Mouse (Mus musculus): ENCODE data around the gene Gm21985. TPM values are rescaled to one million over a fixed set of nuclear protein-coding genes. Genes with fewer than 3 reads are reported as not detected.
"Not testable (repeated sequence)": the region's sequence is repeated elsewhere in the genome, so short reads cannot be mapped to it uniquely, and the experiment has no call there.

Gene Gm21985
- polyA plus RNA-seq, 1 experiment from 2014 or later = not detected

DNA sequence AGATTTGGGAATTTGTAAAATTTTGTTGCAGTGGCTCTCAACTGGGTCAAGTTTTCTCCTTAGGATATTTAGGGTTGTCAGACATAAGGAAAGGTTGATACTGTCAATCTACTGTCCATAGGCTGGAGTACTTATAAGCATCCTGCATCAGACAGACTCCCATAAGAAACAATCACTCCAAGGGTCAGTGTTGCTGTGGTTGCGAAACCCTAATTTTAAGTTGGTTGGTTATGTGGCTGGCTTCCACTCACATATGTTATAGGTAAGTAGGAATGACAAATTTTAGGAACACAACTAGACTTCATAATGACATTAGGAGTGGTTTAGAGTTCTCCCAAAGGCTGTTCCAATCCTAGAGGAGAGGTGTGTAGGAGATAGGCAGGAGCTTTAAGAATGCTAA, 115.1 kb downstream of the Gm21985 start:
- no peak for ATAC-seq (ENCODE audit: low FRiP score)
- H3K4me1 ChIP-seq (replicated peaks) = peaks cover 14% of the 10 kb centered on the region
- H3K27me3 ChIP-seq = 0 out of 2 replicates have a peak, but pooled peaks cover 1% of the 10 kb centered on the region
- no peaks in the 10 kb centered on the region for H3K9me3 ChIP-seq
- no peak overlapping the region for H3K4me3 ChIP-seq
- 98% methylated on average over 1 of the region's 1 CpGs for WGBS
- no peak overlapping the region for H3K27ac ChIP-seq
- H3K36me3 ChIP-seq = no peaks in the 10 kb centered on the region
- H3K9ac ChIP-seq = no peak overlapping the region
- H3K4me2 ChIP-seq = no peak overlapping the region

DNA sequence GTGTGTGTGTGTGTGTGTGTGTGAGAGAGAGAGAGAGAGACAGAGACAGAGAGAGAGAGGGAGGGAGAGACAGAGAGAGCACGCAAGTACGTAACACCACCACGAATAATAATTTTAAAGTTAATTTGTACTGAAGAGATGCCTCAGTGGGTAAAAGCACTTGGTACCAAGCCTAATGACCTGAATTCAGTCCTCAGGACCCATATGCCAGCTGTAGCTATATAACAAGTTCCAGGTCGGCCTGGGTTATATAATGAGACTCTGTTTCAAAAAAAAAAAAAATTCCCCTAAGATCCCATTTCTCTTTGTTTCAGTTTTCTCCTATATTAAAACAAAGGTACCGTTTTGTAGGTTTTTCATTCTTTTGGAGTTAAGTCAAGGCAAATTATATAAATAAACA, 124.7 kb downstream of the Gm21985 start:
- Histone ChIP-seq H3K4me1 (replicated peaks) (no peaks in the 10 kb centered on the region; the same call in 1 of the 2 replicates), H3K27ac (no peak overlapping the region), H3K4me3 (no peak overlapping the region), H3K27me3 (no peaks in the 10 kb centered on the region), H3K9me3 (no peaks in the 10 kb centered on the region), H3K9ac (no peak overlapping the region), H3K36me3 (no peaks in the 10 kb centered on the region), H3K4me2 (no peak overlapping the region)
- ATAC-seq (ENCODE audit: low FRiP score) = no peak
- WGBS = 96% methylated on average over 5 of the region's 5 CpGs

DNA sequence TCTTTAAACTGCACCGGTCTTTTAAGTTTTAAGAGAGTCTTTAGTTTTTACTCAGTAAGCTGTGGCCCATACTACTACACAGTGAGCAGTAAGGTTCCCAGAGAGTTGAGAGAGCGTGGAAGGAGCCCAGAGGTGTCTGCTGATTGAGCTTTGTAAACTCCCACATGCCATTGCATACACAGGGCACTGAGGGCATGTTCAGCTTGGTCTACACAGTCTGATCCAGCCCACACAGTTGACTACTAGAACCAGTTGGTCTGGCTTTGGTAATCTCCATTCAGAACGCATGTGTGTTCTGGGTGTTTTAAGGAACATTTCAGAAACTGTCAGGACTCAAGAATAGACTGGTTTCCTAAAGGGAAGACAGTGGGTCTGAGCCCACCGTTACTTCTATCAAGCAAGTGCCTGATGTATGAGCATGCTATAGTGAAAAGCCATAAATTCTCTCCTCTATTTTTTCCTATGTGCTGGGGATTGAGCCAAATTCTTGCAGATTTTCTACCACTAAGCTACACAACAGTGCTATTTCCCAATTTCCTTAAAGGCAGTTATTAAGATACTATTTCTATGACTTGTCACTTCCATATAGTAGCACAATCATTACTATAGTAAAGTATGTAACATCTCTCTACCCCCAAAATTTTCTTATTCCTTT, 125.4 kb downstream of the Gm21985 start:
- ATAC-seq (ENCODE audit: low FRiP score) = no peak
- Histone ChIP-seq H3K4me1 (replicated peaks) (no peaks in the 10 kb centered on the region; the same call in 1 of the 2 replicates), H3K4me3 (no peak overlapping the region), H3K4me2 (no peak overlapping the region), H3K9me3 (no peaks in the 10 kb centered on the region), H3K36me3 (no peaks in the 10 kb centered on the region), H3K9ac (no peak overlapping the region), H3K27me3 (no peaks in the 10 kb centered on the region), H3K27ac (no peak overlapping the region)
- 90% methylated on average over 4 of the region's 4 CpGs for WGBS

DNA sequence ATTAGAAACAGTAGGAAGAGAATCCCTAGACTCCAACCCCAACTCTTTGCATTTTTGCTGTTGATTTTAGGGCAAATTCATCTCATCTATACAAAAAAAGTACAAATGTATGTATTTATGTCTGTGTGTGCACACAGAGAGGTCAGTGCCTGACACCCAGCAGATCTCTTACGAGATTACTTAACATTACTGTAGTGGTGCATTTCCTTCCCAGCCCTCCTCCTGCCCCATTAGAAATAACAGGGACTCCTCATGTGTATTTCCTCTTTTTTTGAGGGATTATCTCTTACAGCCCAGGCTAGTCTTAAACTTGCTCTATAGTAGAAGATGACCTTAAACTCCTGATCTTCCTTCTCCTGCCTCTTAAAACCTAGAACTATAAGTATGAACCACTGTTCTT, 126.6 kb downstream of the Gm21985 start:
- 94% methylated on average over 1 of the region's 1 CpGs for WGBS
- ATAC-seq (ENCODE audit: low FRiP score) = no peak
- no peaks in the 10 kb centered on the region for H3K9me3 ChIP-seq
- no peak overlapping the region for H3K4me2 ChIP-seq
- H3K4me3 ChIP-seq = no peak overlapping the region
- no peak overlapping the region for H3K27ac ChIP-seq
- no peaks in the 10 kb centered on the region; the same call in 1 of the 2 replicates for H3K4me1 ChIP-seq (replicated peaks)
- no peaks in the 10 kb centered on the region for H3K27me3 ChIP-seq
- H3K9ac ChIP-seq = no peak overlapping the region
- no peaks in the 10 kb centered on the region for H3K36me3 ChIP-seq

DNA sequence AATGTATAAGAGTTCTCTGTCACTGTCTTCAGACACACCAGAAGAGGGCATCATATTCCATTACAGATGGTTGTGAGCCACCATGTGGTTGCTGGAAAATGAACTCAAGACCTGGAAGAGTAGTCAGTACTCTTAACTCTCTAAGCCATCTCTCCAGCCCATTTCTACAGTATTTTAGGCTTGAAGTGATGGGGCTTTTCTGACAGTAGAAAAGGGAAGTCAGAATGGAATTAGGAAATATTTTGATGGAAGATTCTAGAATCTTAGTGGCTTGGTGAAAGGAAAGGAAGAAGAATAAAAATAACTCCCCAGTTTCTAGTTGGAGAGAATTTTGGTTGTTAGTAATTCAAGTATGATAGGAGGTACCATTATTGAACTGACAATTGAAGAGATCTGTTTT, 127.8 kb downstream of the Gm21985 start:
- Histone ChIP-seq H3K4me2 (no peak overlapping the region), H3K27me3 (no peaks in the 10 kb centered on the region), H3K9me3 (no peaks in the 10 kb centered on the region), H3K9ac (no peak overlapping the region), H3K27ac (no peak overlapping the region), H3K4me3 (no peak overlapping the region), H3K4me1 (replicated peaks) (no peaks in the 10 kb centered on the region; the same call in 1 of the 2 replicates), H3K36me3 (no peaks in the 10 kb centered on the region)
- ATAC-seq (ENCODE audit: low FRiP score) = no peak

DNA sequence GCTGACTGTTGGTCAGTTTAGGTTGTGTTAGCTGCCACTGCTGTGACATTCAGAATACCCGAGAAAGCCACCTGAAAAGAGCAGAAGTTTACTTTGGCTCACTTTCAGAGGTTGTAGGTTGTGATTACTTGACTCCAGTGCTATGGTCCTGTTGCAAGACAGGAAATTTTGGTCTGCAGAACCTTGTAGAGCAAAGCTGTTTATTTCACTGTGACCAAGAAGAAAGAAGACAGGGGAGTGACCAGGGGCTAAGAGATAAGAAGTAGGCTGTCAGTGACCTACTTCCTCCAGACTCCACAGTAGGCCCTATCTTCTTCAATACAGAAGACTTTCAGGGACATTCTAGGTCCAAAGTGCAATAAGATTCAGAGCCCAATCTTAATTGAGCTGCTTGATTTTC, 130.5 kb downstream of the Gm21985 start:
- Histone ChIP-seq H3K27me3 (no peaks in the 10 kb centered on the region), H3K27ac (no peak overlapping the region), H3K9me3 (no peaks in the 10 kb centered on the region), H3K4me1 (replicated peaks) (no peaks in the 10 kb centered on the region), H3K4me2 (no peak overlapping the region), H3K4me3 (no peak overlapping the region), H3K9ac (no peak overlapping the region), H3K36me3 (no peaks in the 10 kb centered on the region)
- WGBS = 79% methylated on average over 1 of the region's 1 CpGs
- ATAC-seq (ENCODE audit: low FRiP score) = no peak

DNA sequence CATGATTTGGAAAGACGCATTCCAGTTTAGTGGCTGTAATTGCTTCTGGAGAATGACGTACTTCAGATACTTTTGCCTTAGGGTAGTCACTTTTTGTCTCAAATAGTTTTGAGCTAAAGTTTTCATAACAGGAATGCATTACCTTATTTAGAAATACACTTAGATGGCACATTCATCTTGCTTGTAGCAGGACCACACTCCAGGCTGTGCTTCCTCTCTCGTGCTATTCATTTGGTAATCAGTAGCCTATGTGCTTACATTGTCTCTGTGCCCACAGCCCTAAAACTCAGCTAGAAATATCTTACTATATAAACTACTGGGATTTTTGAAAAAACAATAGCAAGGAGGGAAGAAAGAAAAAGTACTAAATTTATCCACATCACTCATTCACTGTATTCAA, 140.9 kb downstream of the Gm21985 start:
- Histone ChIP-seq H3K4me1 (replicated peaks) (no peaks in the 10 kb centered on the region), H3K27me3 (no peaks in the 10 kb centered on the region), H3K36me3 (peaks cover 28% of the 10 kb centered on the region), H3K9ac (no peak overlapping the region), H3K4me3 (no peak overlapping the region), H3K4me2 (no peak overlapping the region), H3K9me3 (no peaks in the 10 kb centered on the region), H3K27ac (no peak overlapping the region)
- ATAC-seq (ENCODE audit: low FRiP score) = no peak
- WGBS = 92% methylated on average over 3 of the region's 3 CpGs

DNA sequence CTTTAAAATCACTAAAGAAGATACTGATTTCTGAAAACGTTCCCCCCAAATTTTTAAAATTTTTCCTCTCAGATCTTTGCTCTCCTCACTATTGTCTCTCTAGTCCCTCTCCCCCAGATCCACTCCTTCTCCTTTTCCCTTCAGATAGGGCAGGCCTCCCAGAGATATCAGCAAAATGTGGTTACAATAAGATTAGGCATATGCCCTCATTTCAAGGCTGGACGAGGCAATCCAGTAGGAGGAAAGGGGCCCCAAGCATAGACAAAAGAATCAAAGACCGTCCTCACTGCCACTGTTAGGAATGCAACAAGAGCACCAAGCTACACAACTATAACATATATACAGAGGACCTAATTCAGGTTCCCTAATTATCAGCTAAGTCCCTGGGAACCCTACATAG, 159.2 kb downstream of the Gm21985 start:
- Histone ChIP-seq H3K36me3 (no peaks in the 10 kb centered on the region), H3K4me2 (no peak overlapping the region), H3K9me3 (no peaks in the 10 kb centered on the region), H3K9ac (no peak overlapping the region), H3K27me3 (no peaks in the 10 kb centered on the region), H3K4me1 (replicated peaks) (no peaks in the 10 kb centered on the region), H3K27ac (no peak overlapping the region), H3K4me3 (no peak overlapping the region)
- no peak for ATAC-seq (ENCODE audit: low FRiP score)
- 80% methylated on average over 3 of the region's 3 CpGs for WGBS

DNA sequence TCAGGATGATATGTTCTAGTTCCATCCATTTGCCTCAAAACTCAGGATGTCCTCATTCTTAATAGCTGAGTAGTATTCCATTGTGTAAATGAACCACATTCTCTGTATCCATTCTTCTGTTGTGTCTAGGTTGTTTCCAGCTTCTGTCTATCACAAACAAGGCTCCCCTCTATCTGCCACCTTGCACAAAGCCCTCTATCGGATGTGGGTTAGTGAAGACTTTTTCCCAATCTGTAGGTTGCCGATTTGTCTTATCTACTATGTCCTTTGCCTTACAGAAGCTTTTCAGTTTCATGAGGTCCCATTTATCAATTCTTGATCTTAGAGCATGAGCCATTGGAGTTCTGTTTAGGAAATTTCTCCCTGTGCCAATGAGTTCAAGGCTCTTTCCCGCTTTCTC, 162.4 kb downstream of the Gm21985 start:
- ATAC-seq (ENCODE audit: low FRiP score); H3K36me3 ChIP-seq; H3K4me1 ChIP-seq (replicated peaks); H3K27me3 ChIP-seq; H3K9me3 ChIP-seq; H3K4me3 ChIP-seq; H3K27ac ChIP-seq; H3K9ac ChIP-seq; H3K4me2 ChIP-seq: not testable (repeated sequence)
- WGBS = 94% methylated on average over 3 of the region's 3 CpGs

DNA sequence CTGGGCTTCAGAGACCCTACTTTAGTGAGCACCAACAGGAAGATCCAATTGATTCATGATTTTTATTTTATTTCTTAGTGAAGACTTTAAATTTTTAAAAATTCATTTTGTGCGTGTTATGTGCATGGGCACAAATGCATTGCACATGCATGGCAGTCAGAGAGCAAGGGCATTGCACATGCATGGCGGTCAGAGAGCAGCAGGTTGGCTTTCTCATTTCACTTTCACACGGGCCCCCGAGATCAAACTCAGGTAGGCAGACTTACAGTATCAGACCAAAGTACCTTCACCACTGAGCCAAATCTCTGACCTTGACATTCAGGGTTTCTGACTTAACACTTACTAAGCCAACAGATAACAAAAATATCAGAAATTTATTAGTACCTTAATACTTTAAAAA, 163.6 kb downstream of the Gm21985 start:
- H3K9ac ChIP-seq = no peak overlapping the region
- no peaks in the 10 kb centered on the region for H3K9me3 ChIP-seq
- H3K4me3 ChIP-seq = no peak overlapping the region
- H3K27ac ChIP-seq = no peak overlapping the region
- 97% methylated on average over 4 of the region's 4 CpGs for WGBS
- no peaks in the 10 kb centered on the region for H3K36me3 ChIP-seq
- no peaks in the 10 kb centered on the region for H3K27me3 ChIP-seq
- no peak for ATAC-seq (ENCODE audit: low FRiP score)
- no peak overlapping the region for H3K4me2 ChIP-seq
- H3K4me1 ChIP-seq (replicated peaks) = no peaks in the 10 kb centered on the region

DNA sequence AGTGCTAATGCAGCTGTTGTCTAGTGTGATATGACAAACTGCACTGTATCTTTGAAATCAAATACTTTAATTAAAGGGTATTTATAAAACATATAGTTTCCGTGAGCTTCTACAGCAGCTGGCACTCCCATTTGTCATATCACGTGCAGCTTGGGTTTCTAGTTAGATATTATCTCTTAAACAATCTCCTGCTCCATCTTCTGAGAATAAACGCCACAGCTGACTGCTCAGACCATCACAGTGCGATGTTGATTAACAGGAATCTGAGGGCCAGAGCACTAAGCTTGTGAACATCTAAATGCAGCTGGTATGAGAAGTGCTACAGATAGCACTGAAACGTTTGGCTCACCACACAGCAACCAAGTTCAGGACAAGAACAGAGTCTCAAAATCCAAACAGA, 164.3 kb downstream of the Gm21985 start:
- H3K36me3 ChIP-seq = no peaks in the 10 kb centered on the region
- H3K9me3 ChIP-seq = no peaks in the 10 kb centered on the region
- no peak overlapping the region for H3K27ac ChIP-seq
- no peaks in the 10 kb centered on the region for H3K27me3 ChIP-seq
- no peak overlapping the region for H3K4me2 ChIP-seq
- no peaks in the 10 kb centered on the region for H3K4me1 ChIP-seq (replicated peaks)
- H3K9ac ChIP-seq = no peak overlapping the region
- no peak for ATAC-seq (ENCODE audit: low FRiP score)
- 76% methylated on average over 5 of the region's 5 CpGs for WGBS
- H3K4me3 ChIP-seq = no peak overlapping the region

DNA sequence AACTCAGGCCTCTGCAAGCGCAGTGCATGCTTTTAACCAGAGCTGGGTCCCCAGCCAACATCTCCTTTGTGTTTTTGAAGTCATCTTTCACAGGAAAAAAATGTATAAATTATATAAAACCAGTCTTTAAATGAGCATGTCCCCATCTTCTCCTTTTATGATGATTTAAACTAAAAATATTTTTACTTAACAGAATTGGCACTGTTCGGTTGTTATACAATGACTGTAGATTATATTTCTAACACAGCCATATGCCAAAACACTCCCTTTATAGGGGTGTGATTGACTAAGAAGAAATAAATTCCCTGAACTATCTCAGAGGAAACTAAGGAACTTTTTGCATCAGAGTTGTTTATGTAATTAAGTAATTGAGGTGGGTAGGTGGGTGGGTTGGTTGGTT, 166.4 kb downstream of the Gm21985 start:
- no peak for ATAC-seq (ENCODE audit: low FRiP score)

DNA sequence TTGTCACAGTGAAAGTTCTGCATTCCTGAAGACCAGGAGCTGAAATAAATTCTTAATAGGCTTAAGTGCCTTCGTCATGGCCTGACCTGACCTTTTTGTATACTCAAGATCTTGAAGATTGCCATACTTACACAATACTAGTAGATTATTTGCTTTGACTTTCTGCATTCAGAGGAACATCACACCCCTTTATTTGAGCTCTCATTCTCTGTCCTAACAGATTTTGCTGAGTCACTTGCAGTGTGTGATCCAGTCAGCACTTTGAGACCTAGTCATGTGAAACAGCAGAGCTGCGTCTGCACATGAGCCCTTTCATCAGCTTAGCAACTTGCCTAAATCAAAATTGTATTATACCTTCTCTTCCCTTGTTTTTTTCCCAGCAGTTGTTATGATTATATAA, 167.2 kb downstream of the Gm21985 start:
- Histone ChIP-seq H3K27ac (no peak overlapping the region), H3K4me2 (no peak overlapping the region), H3K9ac (no peak overlapping the region), H3K36me3 (no peaks in the 10 kb centered on the region), H3K4me1 (replicated peaks) (no peaks in the 10 kb centered on the region), H3K27me3 (no peaks in the 10 kb centered on the region), H3K9me3 (no peaks in the 10 kb centered on the region), H3K4me3 (no peak overlapping the region)
- WGBS = 83% methylated on average over 2 of the region's 2 CpGs
- ATAC-seq (ENCODE audit: low FRiP score) = no peak

More for the DNA sequence above, 166.4 kb downstream of the Gm21985 start:
- Histone ChIP-seq H3K36me3 (no peaks in the 10 kb centered on the region), H3K9me3 (no peaks in the 10 kb centered on the region), H3K4me1 (replicated peaks) (no peaks in the 10 kb centered on the region), H3K9ac (no peak overlapping the region), H3K27ac (no peak overlapping the region), H3K27me3 (no peaks in the 10 kb centered on the region), H3K4me3 (no peak overlapping the region), H3K4me2 (no peak overlapping the region)
- 95% methylated on average over 2 of the region's 2 CpGs for WGBS

Data from hindbrain, embryonic 13.5 days (tissue).